ENCODE assay signal across 8 mouse cellular contexts in genomic region chr16:23099632-23100031, GRCm38 (mm10). TPM values are rescaled to one million over a fixed set of nuclear protein-coding genes. Genes with fewer than 3 reads are reported as not detected.
DNase-seq lines count a peak whose midpoint lies in the region; ATAC-seq and TF ChIP-seq lines count a peak whose summit lies in the region.

No protein-coding gene starts in this region.

- H3K9me3 ChIP-seq in kidney, postnatal 0 days (replicated peaks; ENCODE audit: low read length): no peaks in the 10 kb centered on the region
- no peaks in the 10 kb centered on the region for H3K9me3 ChIP-seq in embryonic facial prominence, embryonic 14.5 days (ENCODE audit: control insufficient read depth, low read length)
- no peaks in the 10 kb centered on the region for H3K9me3 ChIP-seq in limb, embryonic 10.5 days (replicated peaks)
- no peaks in the 10 kb centered on the region for H3K9me3 ChIP-seq in neural tube, embryonic 13.5 days

- peak overlapping the region; percentile 75 for H3K4me2 ChIP-seq in kidney, postnatal 0 days (ENCODE audit: low read length)
- peak overlapping the region; percentile 54 for H3K4me2 ChIP-seq in embryonic facial prominence, embryonic 14.5 days (ENCODE audit: low read depth, low read length)
- peak overlapping the region; percentile 52 for H3K4me2 ChIP-seq in neural tube, embryonic 13.5 days

- 18% methylated on average over 12 of the region's 12 CpGs for WGBS in kidney, postnatal 0 days
- 8% methylated on average over 12 of the region's 12 CpGs for WGBS in embryonic facial prominence, embryonic 14.5 days
- WGBS in limb, embryonic 10.5 days: 12% methylated on average over 12 of the region's 12 CpGs
- 7% methylated on average over 12 of the region's 12 CpGs for WGBS in neural tube, embryonic 13.5 days

- DNase-seq in kidney, postnatal 0 days (ENCODE audit: low spot score): no peak
- DNase-seq in kidney, adult 8-10 months: no peak
- DNase-seq in embryonic facial prominence, embryonic 14.5 days (ENCODE audit: low spot score): no peak
- peak; percentile 39 for DNase-seq in limb, embryonic 10.5 days (ENCODE audit: low spot score)
- DNase-seq in kidney, adult 18-20 months: no peak
- no peak for DNase-seq in urinary bladder, postnatal 36 days (ENCODE audit: low spot score in 2 of 2)

- H3K9ac ChIP-seq in kidney, postnatal 0 days (ENCODE audit: low read depth, low read length): peak overlapping the region; percentile 49
- peak overlapping the region; percentile 44 for H3K9ac ChIP-seq in embryonic facial prominence, embryonic 14.5 days (ENCODE audit: low read depth, low read length)
- H3K9ac ChIP-seq in neural tube, embryonic 13.5 days: peak overlapping the region; percentile 47

- H3K4me3 ChIP-seq in kidney, postnatal 0 days (replicated peaks; ENCODE audit: low read depth, low read length): peak overlapping the region; percentile 31
- H3K4me3 ChIP-seq in embryonic facial prominence, embryonic 14.5 days (ENCODE audit: low read depth, low read length): peak overlapping the region; percentile 33
- H3K4me3 ChIP-seq in limb, embryonic 10.5 days: peak overlapping the region; percentile 49
- H3K4me3 ChIP-seq in neural tube, embryonic 13.5 days: peak overlapping the region; percentile 29

- no peak for TF ChIP-seq CTCF in kidney, postnatal 0 days (IDR thresholded peaks at IDR 0.05; ENCODE audit: low read depth)

- H3K27ac ChIP-seq in kidney, postnatal 0 days: no peak overlapping the region
- H3K27ac ChIP-seq in embryonic facial prominence, embryonic 14.5 days (replicated peaks; ENCODE audit: low read depth, low read length): no peak overlapping the region
- peak overlapping the region; percentile 80 for H3K27ac ChIP-seq in limb, embryonic 10.5 days
- H3K27ac ChIP-seq in neural tube, embryonic 13.5 days (replicated peaks): no peak overlapping the region

- no peaks in the 10 kb centered on the region for H3K36me3 ChIP-seq in kidney, postnatal 0 days (ENCODE audit: insufficient read depth, low read length)
- H3K36me3 ChIP-seq in embryonic facial prominence, embryonic 14.5 days (ENCODE audit: control insufficient read depth, insufficient read depth, low read length): no peaks in the 10 kb centered on the region
- H3K36me3 ChIP-seq in limb, embryonic 10.5 days: no peaks in the 10 kb centered on the region
- no peaks in the 10 kb centered on the region for H3K36me3 ChIP-seq in neural tube, embryonic 13.5 days

- no peak for ATAC-seq in kidney, postnatal 0 days (replicated peaks; ENCODE audit: low FRiP score, low read depth)
- ATAC-seq in embryonic facial prominence, embryonic 14.5 days (ENCODE audit: low read depth): no peak
- no peak for ATAC-seq in neural tube, embryonic 13.5 days (ENCODE audit: low read depth)
- ATAC-seq in granulocyte monocyte progenitor cell, adult 5-6 weeks (replicated peaks; ENCODE audit: poor library complexity, severe bottlenecking): no peak

- 0 out of 2 replicates have a peak, but pooled peaks cover 7% of the 10 kb centered on the region for H3K4me1 ChIP-seq in kidney, postnatal 0 days (replicated peaks; ENCODE audit: insufficient read depth, low read length)
- no peaks in the 10 kb centered on the region for H3K4me1 ChIP-seq in embryonic facial prominence, embryonic 14.5 days (ENCODE audit: control insufficient read depth, insufficient read depth, low read length)
- peaks cover 25% of the 10 kb centered on the region for H3K4me1 ChIP-seq in limb, embryonic 10.5 days
- peaks cover 21% of the 10 kb centered on the region for H3K4me1 ChIP-seq in neural tube, embryonic 13.5 days (replicated peaks)

- H3K27me3 ChIP-seq in kidney, postnatal 0 days (ENCODE audit: insufficient read depth, low read length): no peaks in the 10 kb centered on the region
- H3K27me3 ChIP-seq in embryonic facial prominence, embryonic 14.5 days (replicated peaks; ENCODE audit: control insufficient read depth, insufficient read depth, low read length): peaks cover 11% of the 10 kb centered on the region
- no peaks in the 10 kb centered on the region for H3K27me3 ChIP-seq in limb, embryonic 10.5 days (ENCODE audit: low read depth, poor library complexity, severe bottlenecking)
- H3K27me3 ChIP-seq in neural tube, embryonic 13.5 days: peaks cover 20% of the 10 kb centered on the region

RNA-seq across cellular contexts. Expression of gene Eif4a2, which starts 7.6 kb away (rescaled TPM):
- 189 and 193 TPM in 2 replicates for polyA plus RNA-seq in kidney, postnatal 0 days (2015; fragmentation: Nextera tagmentation; extraction: Ambion mirVana)
- 249 and 268 TPM in 2 replicates for polyA plus RNA-seq in embryonic facial prominence, embryonic 14.5 days (2014; fragmentation: Nextera tagmentation; extraction: Ambion mirVana)
- polyA plus RNA-seq in limb, embryonic 10.5 days (2016; fragmentation: Nextera tagmentation; extraction: Ambion mirVana): 161 and 181 TPM in 2 replicates
- 333 and 342 TPM in 2 replicates for polyA plus RNA-seq in neural tube, embryonic 13.5 days (2015; fragmentation: Nextera tagmentation; extraction: Ambion mirVana)
- total RNA-seq in granulocyte monocyte progenitor cell, adult 5-6 weeks (2014; fragmentation: Nextera tagmentation): 322 and 433 TPM in 2 replicates
- total RNA-seq in granulocyte monocyte progenitor cell, adult 5-6 weeks (2017): 678 and 830 TPM in 2 replicates

RNA-seq across cellular contexts. Expression of gene Rfc4, which starts 27.9 kb away (rescaled TPM):
- polyA plus RNA-seq in kidney, postnatal 0 days (2015; fragmentation: Nextera tagmentation; extraction: Ambion mirVana): 77.3 and 80.6 TPM in 2 replicates
- polyA plus RNA-seq in embryonic facial prominence, embryonic 14.5 days (2014; fragmentation: Nextera tagmentation; extraction: Ambion mirVana): 89.8 and 97.4 TPM in 2 replicates
- polyA plus RNA-seq in limb, embryonic 10.5 days (2016; fragmentation: Nextera tagmentation; extraction: Ambion mirVana): 226 and 229 TPM in 2 replicates
- 47.1 and 49.7 TPM in 2 replicates for polyA plus RNA-seq in neural tube, embryonic 13.5 days (2015; fragmentation: Nextera tagmentation; extraction: Ambion mirVana)
- total RNA-seq in granulocyte monocyte progenitor cell, adult 5-6 weeks (2014; fragmentation: Nextera tagmentation): 100.0 and 117 TPM in 2 replicates
- total RNA-seq in granulocyte monocyte progenitor cell, adult 5-6 weeks (2017): 78.2 and 92.9 TPM in 2 replicates

RNA-seq across cellular contexts. Expression of gene Kng1, which starts 42.0 kb away (rescaled TPM):
- polyA plus RNA-seq in kidney, postnatal 0 days (2015; fragmentation: Nextera tagmentation; extraction: Ambion mirVana): 2.3 and 2.7 TPM in 2 replicates
- polyA plus RNA-seq in embryonic facial prominence, embryonic 14.5 days (2014; fragmentation: Nextera tagmentation; extraction: Ambion mirVana): 0.17 TPM in 1 of 2 replicates, not detected in the other
- polyA plus RNA-seq in limb, embryonic 10.5 days (2016; fragmentation: Nextera tagmentation; extraction: Ambion mirVana): 0.11 TPM in 1 of 2 replicates, not detected in the other
- polyA plus RNA-seq in neural tube, embryonic 13.5 days (2015; fragmentation: Nextera tagmentation; extraction: Ambion mirVana): 0.29 TPM in 1 of 2 replicates, not detected in the other
- not detected in 2 replicates for total RNA-seq in granulocyte monocyte progenitor cell, adult 5-6 weeks (2014; fragmentation: Nextera tagmentation)
- total RNA-seq in granulocyte monocyte progenitor cell, adult 5-6 weeks (2017): not detected in 2 replicates

RNA-seq across cellular contexts. Expression of gene Adipoq, which starts 46.7 kb away (rescaled TPM):
- 0.17 and 0.89 TPM in 2 replicates for polyA plus RNA-seq in kidney, postnatal 0 days (2015; fragmentation: Nextera tagmentation; extraction: Ambion mirVana)
- 5.9 and 18.4 TPM in 2 replicates for polyA plus RNA-seq in embryonic facial prominence, embryonic 14.5 days (2014; fragmentation: Nextera tagmentation; extraction: Ambion mirVana)
- polyA plus RNA-seq in limb, embryonic 10.5 days (2016; fragmentation: Nextera tagmentation; extraction: Ambion mirVana): not detected in 2 replicates
- polyA plus RNA-seq in neural tube, embryonic 13.5 days (2015; fragmentation: Nextera tagmentation; extraction: Ambion mirVana): not detected in 2 replicates
- not detected in 2 replicates for total RNA-seq in granulocyte monocyte progenitor cell, adult 5-6 weeks (2014; fragmentation: Nextera tagmentation)
- 0.15 TPM in 1 of 2 replicates, not detected in the other for total RNA-seq in granulocyte monocyte progenitor cell, adult 5-6 weeks (2017)
